In genomic region chr11:117038282-117039106, GRCm38 (mm10) we compare ENCODE assay signal across 9 mouse cellular contexts.
A peak's percentile ranks its signal among the peaks of the same experiment; 100 is the strongest.
DNase-seq lines count a peak whose midpoint lies in the region; ATAC-seq lines count a peak whose summit lies in the region.
"Had no signal": no experiment of that assay in that cellular context is flagged by ENCODE, and none has a peak within 500 bp of the region (broad histone marks: within the 10 kb centered on the region; RNA-seq: fewer than 3 reads in every experiment).

No protein-coding gene starts in this region.

- peak; percentile 55 for DNase-seq in hindbrain, embryonic 10.5 days (ENCODE audit: low spot score)
- peak; percentile 35 for DNase-seq in NIH3T3 (ENCODE audit: low read depth)
- peak; percentile 64 for DNase-seq in intestine, embryonic 14.5 days (ENCODE audit: low spot score)
- no peak for DNase-seq in layer of hippocampus, postnatal 25 days (ENCODE audit: extremely low spot score in 1 of 2, low spot score in 1 of 2)
- no peak for DNase-seq in spleen, postnatal 14 days (ENCODE audit: low spot score in 2 of 2)
- DNase-seq in testis, postnatal 10 days (ENCODE audit: low spot score), result no peak

- ATAC-seq in hindbrain, embryonic 13.5 days (ENCODE audit: low FRiP score), result no peak
- 0 out of 2 replicates have a peak, but pooled peaks have one; percentile 12 for ATAC-seq in intestine, embryonic 14.5 days (replicated peaks; ENCODE audit: low FRiP score, low TSS enrichment, low read depth)
- peak; percentile 16; the same call in 1 of the 2 replicates for ATAC-seq in midbrain, embryonic 12.5 days (ENCODE audit: low FRiP score, low read depth)

- H3K4me2 ChIP-seq in hindbrain, embryonic 13.5 days, result no peak overlapping the region
- H3K4me2 ChIP-seq in intestine, embryonic 14.5 days (ENCODE audit: low read length), result no peak overlapping the region; the same call in 1 of the 2 replicates
- peak overlapping the region; percentile 30 for H3K4me2 ChIP-seq in midbrain, embryonic 12.5 days (replicated peaks)

- peaks cover 54% of the 10 kb centered on the region for H3K4me1 ChIP-seq in hindbrain, embryonic 10.5 days (replicated peaks)
- peaks cover 54% of the 10 kb centered on the region for H3K4me1 ChIP-seq in hindbrain, embryonic 13.5 days (replicated peaks)
- peaks cover 4% of the 10 kb centered on the region for H3K4me1 ChIP-seq in intestine, embryonic 14.5 days (replicated peaks; ENCODE audit: control insufficient read depth, insufficient read depth, low read length)
- peaks cover 16% of the 10 kb centered on the region for H3K4me1 ChIP-seq in midbrain, embryonic 12.5 days

- peaks cover 32% of the 10 kb centered on the region; the same call in 1 of the 2 replicates for H3K27me3 ChIP-seq in hindbrain, embryonic 10.5 days (ENCODE audit: insufficient read depth, poor library complexity, severe bottlenecking)
- peaks cover 13% of the 10 kb centered on the region; the same call in 1 of the 2 replicates for H3K27me3 ChIP-seq in hindbrain, embryonic 13.5 days
- H3K27me3 ChIP-seq in intestine, embryonic 14.5 days (replicated peaks; ENCODE audit: control insufficient read depth, insufficient read depth, low read length), result no peaks in the 10 kb centered on the region
- peaks cover 30% of the 10 kb centered on the region; the same call in 1 of the 2 replicates for H3K27me3 ChIP-seq in midbrain, embryonic 12.5 days

- H3K4me3 ChIP-seq in hindbrain, embryonic 10.5 days, result peak overlapping the region; percentile 37
- H3K4me3 ChIP-seq in hindbrain, embryonic 13.5 days, result no peak overlapping the region
- H3K4me3 ChIP-seq in intestine, embryonic 14.5 days (ENCODE audit: low read depth, low read length), result no peak overlapping the region
- peak overlapping the region; percentile 12; the same call in 1 of the 2 replicates for H3K4me3 ChIP-seq in midbrain, embryonic 12.5 days

- peak overlapping the region; percentile 50; the same call in 1 of the 2 replicates for H3K27ac ChIP-seq in hindbrain, embryonic 10.5 days
- no peak overlapping the region for H3K27ac ChIP-seq in hindbrain, embryonic 13.5 days
- peak overlapping the region; percentile 5; the same call in 1 of the 2 replicates for H3K27ac ChIP-seq in intestine, embryonic 14.5 days (ENCODE audit: low read depth)
- H3K27ac ChIP-seq in midbrain, embryonic 12.5 days (replicated peaks), result no peak overlapping the region
- H3K27ac ChIP-seq: macrophage had no signal

- H3K9me3 ChIP-seq in hindbrain, embryonic 10.5 days, result no peaks in the 10 kb centered on the region
- H3K9me3 ChIP-seq in hindbrain, embryonic 13.5 days, result no peaks in the 10 kb centered on the region
- H3K9me3 ChIP-seq in intestine, embryonic 14.5 days (ENCODE audit: control insufficient read depth, low read length), result no peaks in the 10 kb centered on the region
- H3K9me3 ChIP-seq in midbrain, embryonic 12.5 days, result no peaks in the 10 kb centered on the region

- no peak overlapping the region for H3K9ac ChIP-seq in hindbrain, embryonic 13.5 days
- no peak overlapping the region for H3K9ac ChIP-seq in intestine, embryonic 14.5 days (ENCODE audit: low read length)
- no peak overlapping the region for H3K9ac ChIP-seq in midbrain, embryonic 12.5 days (replicated peaks)

- 38% methylated on average over 20 of the region's 20 CpGs for WGBS in hindbrain, embryonic 10.5 days
- 45% methylated on average over 16 of the region's 20 CpGs for WGBS in hindbrain, embryonic 13.5 days
- 37% methylated on average over 20 of the region's 20 CpGs for WGBS in intestine, embryonic 14.5 days
- WGBS in midbrain, embryonic 12.5 days, result 34% methylated on average over 20 of the region's 20 CpGs

- H3K36me3 ChIP-seq in hindbrain, embryonic 10.5 days, result no peaks in the 10 kb centered on the region
- H3K36me3 ChIP-seq in hindbrain, embryonic 13.5 days, result no peaks in the 10 kb centered on the region
- no peaks in the 10 kb centered on the region for H3K36me3 ChIP-seq in intestine, embryonic 14.5 days (ENCODE audit: control insufficient read depth, insufficient read depth, low read length)
- H3K36me3 ChIP-seq in midbrain, embryonic 12.5 days, result no peaks in the 10 kb centered on the region

Comparison
In these comparisons a context has a peak if more than half of its experiments do, and no peak if none do; other contexts are left out.
1. H3K27ac ChIP-seq: peak in hindbrain, embryonic 10.5 days (single experiment) and intestine, embryonic 14.5 days (single experiment); none in hindbrain, embryonic 13.5 days (single experiment) and midbrain, embryonic 12.5 days (single experiment).
2. H3K4me3 ChIP-seq: peak in hindbrain, embryonic 10.5 days (single experiment) and midbrain, embryonic 12.5 days (single experiment); none in hindbrain, embryonic 13.5 days (single experiment) and intestine, embryonic 14.5 days (single experiment).
3. DNase-seq: peak in hindbrain, embryonic 10.5 days (single experiment), NIH3T3 (single experiment) and intestine, embryonic 14.5 days (single experiment); none in layer of hippocampus, postnatal 25 days (0 of 2), spleen, postnatal 14 days (0 of 2) and testis, postnatal 10 days (single experiment).